Mouse (Mus musculus): ENCODE measurements around the gene Bhlhb9. TPM values are rescaled to one million over a fixed set of nuclear protein-coding genes. Genes with fewer than 3 reads are reported as not detected.
A peak's percentile ranks its signal among the peaks of the same experiment; 100 is the strongest.
"Not testable (repeated sequence)": the region's sequence is repeated elsewhere in the genome, so short reads cannot be mapped to it uniquely, and the experiment has no call there.

The Bhlhb9 gene
- polyA plus RNA-seq (2015; fragmentation: Nextera tagmentation; extraction: Ambion mirVana) = 43.8 and 45.3 TPM in 2 replicates

DNA sequence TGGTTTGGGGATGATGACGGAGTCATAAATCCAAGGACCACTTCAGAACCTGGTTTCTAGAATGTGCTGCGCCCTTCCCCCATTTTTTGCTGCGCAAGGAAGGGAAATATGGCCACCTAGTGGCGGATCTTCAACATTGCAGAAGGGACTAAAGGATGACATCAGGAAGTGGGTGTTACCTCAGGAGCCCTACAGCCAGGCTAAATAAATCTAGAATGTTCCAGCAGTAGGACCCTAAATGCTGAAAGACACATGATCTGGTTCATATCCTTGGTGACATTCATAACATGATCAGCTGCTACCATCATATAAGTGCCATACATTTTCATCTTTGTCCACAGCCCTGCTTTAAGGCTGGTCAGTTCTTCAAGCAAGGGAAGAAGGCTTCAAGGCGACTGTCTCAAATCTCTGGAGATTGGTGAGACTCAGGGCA is at the start of gene Bhlhb9:
TSS of gene Bhlhb9 (plus strand) at position 383 of the 433 bp plus-strand sequence.
- 14% methylated on average over 3 of the region's 5 CpGs for WGBS
- Histone ChIP-seq H3K4me3 (ENCODE audit: low read length) (peak within 1 kb of the TSS; percentile 62), H3K9ac (ENCODE audit: low read length) (peak within 1 kb of the TSS; percentile 55), H3K4me2 (ENCODE audit: low read depth, low read length) (peak within 1 kb of the TSS; percentile 63)
- not testable (repeated sequence) for H3K4me1 ChIP-seq (replicated peaks; ENCODE audit: control insufficient read depth, insufficient read depth, low read length); ATAC-seq (ENCODE audit: low read depth); H3K36me3 ChIP-seq (ENCODE audit: control insufficient read depth, insufficient read depth, low read length); H3K27ac ChIP-seq (ENCODE audit: low read length); H3K27me3 ChIP-seq (ENCODE audit: control insufficient read depth, insufficient read depth, low read depth, low read length); H3K9me3 ChIP-seq (ENCODE audit: control insufficient read depth, low read length)

DNA sequence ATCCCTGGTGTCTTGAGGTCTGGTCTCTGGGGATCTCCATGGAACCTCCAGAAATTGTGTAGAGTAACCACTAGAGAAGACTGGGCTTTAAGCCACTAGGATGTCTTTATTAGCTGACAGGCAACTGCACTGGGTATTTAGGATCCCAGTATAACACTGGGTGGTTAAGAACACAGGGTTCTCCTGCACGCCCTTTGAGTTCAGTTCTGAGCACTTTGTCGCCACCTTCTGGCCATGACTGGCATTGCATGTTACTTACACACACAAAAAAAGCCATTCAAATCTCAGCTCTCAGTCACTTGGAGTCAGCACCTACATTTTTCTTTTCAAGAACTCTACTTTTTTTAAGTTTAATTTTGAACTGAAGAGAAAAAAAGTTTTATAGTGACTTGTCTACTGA is 44.6 kb upstream of the Bhlhb9 start:
- H3K9me3 ChIP-seq (ENCODE audit: control insufficient read depth, low read length) = no peaks in the 10 kb centered on the region
- H3K4me2 ChIP-seq (ENCODE audit: low read depth, low read length) = no peak overlapping the region
- 0% methylated on average over 2 of the region's 2 CpGs for WGBS
- no peaks in the 10 kb centered on the region for H3K36me3 ChIP-seq (ENCODE audit: control insufficient read depth, insufficient read depth, low read length)
- no peak overlapping the region for H3K27ac ChIP-seq (ENCODE audit: low read length)
- no peaks in the 10 kb centered on the region for H3K27me3 ChIP-seq (ENCODE audit: control insufficient read depth, insufficient read depth, low read depth, low read length)
- no peak overlapping the region for H3K4me3 ChIP-seq (ENCODE audit: low read length)
- no peaks in the 10 kb centered on the region for H3K4me1 ChIP-seq (replicated peaks; ENCODE audit: control insufficient read depth, insufficient read depth, low read length)
- no peak for ATAC-seq (ENCODE audit: low read depth)
- H3K9ac ChIP-seq (ENCODE audit: low read length) = no peak overlapping the region

GRCm38 (mm10) chrX:135761707-135762106 is 35.7 kb upstream of the Bhlhb9 start:
- no peaks in the 10 kb centered on the region for H3K27me3 ChIP-seq (ENCODE audit: control insufficient read depth, insufficient read depth, low read depth, low read length)
- no peak overlapping the region for H3K27ac ChIP-seq (ENCODE audit: low read length)
- peaks cover 3% of the 10 kb centered on the region for H3K36me3 ChIP-seq (ENCODE audit: control insufficient read depth, insufficient read depth, low read length)
- no peak overlapping the region for H3K9ac ChIP-seq (ENCODE audit: low read length)
- no peak overlapping the region for H3K4me2 ChIP-seq (ENCODE audit: low read depth, low read length)
- no peak for ATAC-seq (ENCODE audit: low read depth)
- H3K4me3 ChIP-seq (ENCODE audit: low read length) = no peak overlapping the region
- H3K9me3 ChIP-seq (ENCODE audit: control insufficient read depth, low read length) = no peaks in the 10 kb centered on the region
- H3K4me1 ChIP-seq (replicated peaks; ENCODE audit: control insufficient read depth, insufficient read depth, low read length) = no peaks in the 10 kb centered on the region

GRCm38 (mm10) chrX:135768043-135768548 is 29.3 kb upstream of the Bhlhb9 start:
- ATAC-seq (ENCODE audit: low read depth) = no peak
- H3K36me3 ChIP-seq (ENCODE audit: control insufficient read depth, insufficient read depth, low read length) = no peaks in the 10 kb centered on the region
- H3K4me2 ChIP-seq (ENCODE audit: low read depth, low read length) = no peak overlapping the region
- H3K9me3 ChIP-seq (ENCODE audit: control insufficient read depth, low read length) = no peaks in the 10 kb centered on the region
- no peak overlapping the region for H3K27ac ChIP-seq (ENCODE audit: low read length)
- no peak overlapping the region for H3K9ac ChIP-seq (ENCODE audit: low read length)
- H3K4me1 ChIP-seq (replicated peaks; ENCODE audit: control insufficient read depth, insufficient read depth, low read length) = no peaks in the 10 kb centered on the region
- WGBS = 64% methylated on average over 3 of the region's 3 CpGs
- H3K4me3 ChIP-seq (ENCODE audit: low read length) = no peak overlapping the region
- H3K27me3 ChIP-seq (ENCODE audit: control insufficient read depth, insufficient read depth, low read depth, low read length) = no peaks in the 10 kb centered on the region

GRCm38 (mm10) chrX:135768565-135768964 is 28.8 kb upstream of the Bhlhb9 start:
- Histone ChIP-seq H3K4me1 (replicated peaks; ENCODE audit: control insufficient read depth, insufficient read depth, low read length) (no peaks in the 10 kb centered on the region), H3K9ac (ENCODE audit: low read length) (no peak overlapping the region), H3K9me3 (ENCODE audit: control insufficient read depth, low read length) (no peaks in the 10 kb centered on the region), H3K27ac (ENCODE audit: low read length) (no peak overlapping the region), H3K4me3 (ENCODE audit: low read length) (no peak overlapping the region), H3K27me3 (ENCODE audit: control insufficient read depth, insufficient read depth, low read depth, low read length) (no peaks in the 10 kb centered on the region), H3K36me3 (ENCODE audit: control insufficient read depth, insufficient read depth, low read length) (no peaks in the 10 kb centered on the region), H3K4me2 (ENCODE audit: low read depth, low read length) (no peak overlapping the region)
- 55% methylated on average over 2 of the region's 2 CpGs for WGBS
- ATAC-seq (ENCODE audit: low read depth) = no peak

DNA sequence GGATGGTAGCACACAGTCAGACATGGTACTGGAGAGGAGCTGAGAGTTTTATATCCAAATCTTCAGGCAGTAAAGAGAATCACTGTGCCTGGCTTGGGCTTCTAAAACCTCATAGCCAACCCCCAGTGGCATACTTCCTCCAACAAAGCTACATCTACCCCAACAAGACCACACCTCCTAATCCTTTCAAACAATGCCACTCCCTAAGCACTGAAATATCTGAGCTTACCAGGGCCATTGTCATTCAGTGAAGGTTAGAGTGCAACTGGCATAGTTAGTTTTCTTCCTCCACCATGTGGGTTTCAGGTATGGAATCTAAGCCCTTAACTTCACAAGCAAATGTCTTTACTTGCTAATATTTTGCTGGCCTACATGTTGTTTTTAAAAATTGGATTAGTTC is 5.9 kb upstream of the Bhlhb9 start:
- Histone ChIP-seq H3K4me3 (ENCODE audit: low read length) (no peak overlapping the region), H3K27me3 (ENCODE audit: control insufficient read depth, insufficient read depth, low read depth, low read length) (no peaks in the 10 kb centered on the region), H3K4me1 (replicated peaks; ENCODE audit: control insufficient read depth, insufficient read depth, low read length) (no peaks in the 10 kb centered on the region), H3K9me3 (ENCODE audit: control insufficient read depth, low read length) (no peaks in the 10 kb centered on the region), H3K4me2 (ENCODE audit: low read depth, low read length) (no peak overlapping the region), H3K36me3 (ENCODE audit: control insufficient read depth, insufficient read depth, low read length) (no peaks in the 10 kb centered on the region), H3K9ac (ENCODE audit: low read length) (no peak overlapping the region), H3K27ac (ENCODE audit: low read length) (no peak overlapping the region)
- no peak for ATAC-seq (ENCODE audit: low read depth)

DNA sequence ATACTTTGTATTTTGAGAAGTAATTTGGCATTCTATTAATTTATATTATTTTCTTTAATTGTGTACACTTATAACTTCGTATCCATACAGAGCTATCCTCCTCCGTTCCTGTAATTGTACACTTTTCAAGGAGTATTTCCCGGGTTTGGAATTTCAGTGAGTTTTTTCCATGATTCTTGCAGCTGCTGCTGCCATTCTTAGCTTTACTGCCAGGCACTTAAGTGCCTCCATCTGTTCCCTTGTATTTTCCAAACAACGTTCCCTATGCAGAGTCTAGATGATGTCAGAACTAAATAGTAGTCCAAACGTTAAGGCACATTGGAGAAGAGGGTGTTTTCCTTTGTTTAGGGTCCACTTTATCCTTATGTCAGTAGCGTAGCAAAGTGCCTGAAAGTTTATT is 5.1 kb upstream of the Bhlhb9 start:
- Histone ChIP-seq H3K27me3 (ENCODE audit: control insufficient read depth, insufficient read depth, low read depth, low read length) (no peaks in the 10 kb centered on the region), H3K4me1 (replicated peaks; ENCODE audit: control insufficient read depth, insufficient read depth, low read length) (no peaks in the 10 kb centered on the region)
- 65% methylated on average over 6 of the region's 6 CpGs for WGBS

DNA sequence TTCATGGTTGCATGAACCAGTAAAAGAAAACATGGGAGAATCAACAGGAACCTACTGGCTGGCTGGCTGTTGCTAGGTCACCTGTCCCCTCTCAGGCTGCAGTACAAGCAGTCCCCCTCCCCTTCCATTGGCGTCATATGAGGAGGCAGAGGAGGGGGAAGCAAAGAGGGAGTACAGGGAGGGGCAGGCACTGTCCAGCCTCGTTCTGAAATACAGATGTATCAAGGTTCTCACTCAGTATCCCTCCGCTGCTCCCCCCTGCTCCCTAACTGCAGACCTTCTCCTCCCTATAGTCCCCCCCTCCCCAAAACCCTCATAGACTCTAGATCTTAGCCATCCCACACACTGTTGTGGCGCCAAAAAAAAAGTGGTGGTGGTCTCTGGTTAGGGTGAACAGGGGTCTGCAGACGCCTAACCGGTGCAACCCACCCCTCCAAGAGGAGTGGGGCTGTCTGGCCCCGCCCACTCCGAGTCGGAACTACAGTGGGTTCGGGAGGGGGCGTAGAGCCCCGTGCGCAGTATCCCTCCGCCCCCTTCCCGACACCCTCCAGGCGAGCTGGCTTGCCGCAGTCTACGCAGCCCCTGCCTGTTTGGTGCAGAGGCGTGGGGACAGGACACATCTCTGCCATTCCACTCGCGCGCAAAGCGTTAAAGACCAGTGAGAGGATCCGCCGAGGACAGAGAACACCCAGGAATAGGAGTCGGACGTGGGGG is 1.6 kb upstream of the Bhlhb9 start:
- H3K4me2 ChIP-seq (ENCODE audit: low read depth, low read length) = peak overlapping the region; percentile 63
- peak overlapping the region; percentile 55 for H3K9ac ChIP-seq (ENCODE audit: low read length)
- 18% methylated on average over 25 of the region's 27 CpGs for WGBS
- not testable (repeated sequence) for H3K9me3 ChIP-seq (ENCODE audit: control insufficient read depth, low read length); H3K27me3 ChIP-seq (ENCODE audit: control insufficient read depth, insufficient read depth, low read depth, low read length); H3K27ac ChIP-seq (ENCODE audit: low read length); H3K36me3 ChIP-seq (ENCODE audit: control insufficient read depth, insufficient read depth, low read length); H3K4me1 ChIP-seq (replicated peaks; ENCODE audit: control insufficient read depth, insufficient read depth, low read length)
- peak; percentile 95 for ATAC-seq (ENCODE audit: low read depth)
- H3K4me3 ChIP-seq (ENCODE audit: low read length) = peak overlapping the region; percentile 62

More for the DNA sequence above, 5.1 kb upstream of the Bhlhb9 start:
- no peak overlapping the region for H3K4me2 ChIP-seq (ENCODE audit: low read depth, low read length)
- no peak overlapping the region for H3K4me3 ChIP-seq (ENCODE audit: low read length)
- ATAC-seq (ENCODE audit: low read depth) = no peak
- no peak overlapping the region for H3K27ac ChIP-seq (ENCODE audit: low read length)
- no peaks in the 10 kb centered on the region for H3K9me3 ChIP-seq (ENCODE audit: control insufficient read depth, low read length)
- no peaks in the 10 kb centered on the region for H3K36me3 ChIP-seq (ENCODE audit: control insufficient read depth, insufficient read depth, low read length)
- no peak overlapping the region for H3K9ac ChIP-seq (ENCODE audit: low read length)

DNA sequence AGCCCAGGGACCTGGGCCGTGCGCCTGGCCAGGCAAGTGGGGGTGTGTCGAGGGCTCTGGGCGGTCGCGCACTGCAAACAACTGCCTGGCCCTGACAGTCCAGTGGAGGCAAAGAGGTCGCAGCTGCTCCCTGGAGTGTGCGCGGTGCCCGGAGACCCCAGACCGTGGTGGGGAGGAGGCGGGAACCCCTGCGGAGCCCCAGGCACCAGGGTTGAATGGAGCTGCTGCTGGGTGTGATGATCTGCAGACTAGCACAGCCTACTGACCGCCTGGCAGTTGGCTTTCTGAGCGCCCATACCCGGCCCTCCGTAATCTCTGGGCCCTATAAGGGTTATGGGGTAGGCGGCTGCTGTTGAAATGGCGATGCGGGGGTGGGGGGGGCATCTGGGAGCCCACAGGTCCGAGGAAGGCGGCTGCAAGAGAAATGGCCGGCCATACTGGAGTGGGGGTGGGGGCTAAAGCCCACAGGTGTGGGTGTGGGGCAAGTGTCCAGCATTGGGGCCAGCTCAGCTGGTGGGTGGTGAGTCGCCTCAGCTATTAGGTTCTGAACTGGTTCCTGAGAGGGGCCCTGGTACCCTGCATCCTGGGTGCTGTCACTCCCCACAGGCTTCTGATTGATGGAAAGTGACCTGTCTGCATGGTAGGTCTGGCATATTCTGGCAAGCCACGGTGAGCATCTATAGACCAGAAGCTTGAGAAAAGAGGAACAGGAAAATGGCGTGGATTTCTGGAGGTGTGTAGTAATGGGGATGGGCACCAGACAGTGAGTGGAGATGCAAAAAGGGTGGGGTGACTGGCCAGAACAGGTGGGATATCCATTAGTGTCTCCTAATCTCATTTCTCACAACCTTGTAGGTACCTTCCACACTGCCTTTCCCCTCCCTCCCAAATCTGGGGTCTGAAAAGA is 836 bp upstream of the Bhlhb9 start:
- not testable (repeated sequence) for H3K27ac ChIP-seq (ENCODE audit: low read length); H3K4me1 ChIP-seq (replicated peaks; ENCODE audit: control insufficient read depth, insufficient read depth, low read length); H3K9me3 ChIP-seq (ENCODE audit: control insufficient read depth, low read length); H3K27me3 ChIP-seq (ENCODE audit: control insufficient read depth, insufficient read depth, low read depth, low read length); H3K36me3 ChIP-seq (ENCODE audit: control insufficient read depth, insufficient read depth, low read length)
- peak; percentile 77 for ATAC-seq (ENCODE audit: low read depth)
- Histone ChIP-seq H3K9ac (ENCODE audit: low read length) (peak overlapping the region; percentile 55), H3K4me2 (ENCODE audit: low read depth, low read length) (peak overlapping the region; percentile 63), H3K4me3 (ENCODE audit: low read length) (peak overlapping the region; percentile 62)
- WGBS = 12% methylated on average over 21 of the region's 26 CpGs

Data from lung, embryonic 16.5 days (tissue).